Mouse (Mus musculus) MEL (cell line): ENCODE measurements around the gene Rcn1. TPM values are rescaled to one million over a fixed set of nuclear protein-coding genes. Genes with fewer than 3 reads are reported as not detected.

Experiments
- DNase-seq: peaks from one replicate; pipeline ENCODE4 v3.0.0; 2011; ENCODE audit warnings: low read depth, low spot score
- H3K27ac ChIP-seq: 2 replicates; pipeline ENCODE4 v1.5.1; 2012; ENCODE audit warnings: low read depth, mild to moderate bottlenecking, control low read depth, low read length, moderate library complexity; ENCODE audit not compliant: control insufficient read depth
- H3K27me3 ChIP-seq, 2 experiments: fragments of 150-350 bp in 1 of 2; sonication (generic) in 1 of 2; 2 replicates each; pipeline ENCODE4 v1.6.1; 2012; ENCODE audit warnings: low read length in 2 of 2, mild to moderate bottlenecking in 2 of 2, improper control_type of control experiment in 1 of 2, moderate library complexity in 1 of 2; ENCODE audit not compliant: insufficient read depth in 2 of 2, control insufficient read depth in 1 of 2
- H3K36me3 ChIP-seq, 2 experiments: 2 replicates each; pipeline ENCODE4 v1.6.1; 2012 to 2014; ENCODE audit warnings: low read length in 2 of 2, improper control_type of control experiment in 1 of 2, inconsistent platforms in 1 of 2, mild to moderate bottlenecking in 1 of 2; ENCODE audit not compliant: insufficient read depth in 2 of 2, control insufficient read depth in 1 of 2
- H3K4me1 ChIP-seq, 2 experiments: fragments of 150-350 bp in 1 of 2; sonication (generic) in 1 of 2; 2 replicates each; pipeline ENCODE4 v1.6.1; 2012; ENCODE audit warnings: low read length in 2 of 2, improper control_type of control experiment in 1 of 2, mild to moderate bottlenecking in 1 of 2; ENCODE audit not compliant: insufficient read depth in 2 of 2, control insufficient read depth in 1 of 2
- H3K4me3 ChIP-seq, 2 experiments: fragments of 150-350 bp in 1 of 2; sonication (generic) in 1 of 2; 2 replicates each; pipeline ENCODE4 v1.5.1; 2012; ENCODE audit warnings: low read depth in 2 of 2, low read length in 2 of 2, mild to moderate bottlenecking in 2 of 2, moderate library complexity in 2 of 2, control low read depth in 1 of 2, improper control_type of control experiment in 1 of 2; ENCODE audit not compliant: control insufficient read depth in 1 of 2, insufficient read depth in 1 of 2
- H3K79me2 ChIP-seq: 2 replicates; pipeline ENCODE4 v1.6.1; 2012; ENCODE audit warnings: mild to moderate bottlenecking, low read length, moderate library complexity; ENCODE audit not compliant: control insufficient read depth, poor library complexity, insufficient read depth
- H3K9ac ChIP-seq: 2 replicates; pipeline ENCODE4 v1.6.1; 2012; ENCODE audit warnings: low read depth, mild to moderate bottlenecking, control low read depth, low read length, moderate library complexity; ENCODE audit not compliant: control insufficient read depth, poor library complexity, severe bottlenecking
- H3K9me3 ChIP-seq: fragments of 150-350 bp; sonication (generic); replicated peaks from 2 replicates; pipeline ENCODE4 v1.6.1; 2012; ENCODE audit warnings: mild to moderate bottlenecking, low read length, improper control_type of control experiment, moderate library complexity; ENCODE audit not compliant: insufficient read depth
- BHLHE40 ChIP-seq: IDR thresholded peaks from 2 replicates; pipeline ENCODE4 v1.6.1; 2012; ENCODE audit warnings: low read depth, mild to moderate bottlenecking, inconsistent platforms, low read length, improper control_type of control experiment, borderline replicate concordance
- CHD2 ChIP-seq: IDR thresholded peaks from 2 replicates; pipeline ENCODE4 v1.6.1; 2011; ENCODE audit warnings: low read length, improper control_type of control experiment
- CTCF ChIP-seq, 3 experiments: IDR thresholded peaks in 2 of 3; conservative IDR thresholded peaks in 1 of 3; 2 replicates each; pipeline ENCODE4 v1.5.1; 2011 to 2012; ENCODE audit warnings: low read length in 3 of 3, low read depth in 2 of 3, mild to moderate bottlenecking in 2 of 3, improper control_type of control experiment in 1 of 3, inconsistent platforms in 1 of 3, mixed read lengths in 1 of 3, moderate library complexity in 1 of 3; ENCODE audit not compliant: control insufficient read depth in 1 of 3, insufficient read depth in 1 of 3, poor library complexity in 1 of 3, severe bottlenecking in 1 of 3
- E2F4 ChIP-seq: IDR thresholded peaks from 2 replicates; pipeline ENCODE4 v1.6.1; 2011; ENCODE audit warnings: low read depth, low read length, improper control_type of control experiment, borderline replicate concordance
- EP300 ChIP-seq, 2 experiments: IDR thresholded peaks; 2 replicates each; pipeline ENCODE4 v1.6.1; 2011; ENCODE audit warnings: improper control_type of control experiment in 2 of 2, low read length in 2 of 2, low read depth in 1 of 2, mild to moderate bottlenecking in 1 of 2
- ETS1 ChIP-seq: IDR thresholded peaks from 2 replicates; pipeline ENCODE4 v1.6.1; 2012; ENCODE audit warnings: low read depth, mild to moderate bottlenecking, inconsistent platforms, low read length, improper control_type of control experiment, moderate library complexity
- GABPA ChIP-seq: IDR thresholded peaks from 2 replicates; pipeline ENCODE4 v1.6.1; 2012; ENCODE audit warnings: low read depth, mild to moderate bottlenecking, inconsistent platforms, low read length, improper control_type of control experiment, moderate library complexity
- HCFC1 ChIP-seq: IDR thresholded peaks from 2 replicates; pipeline ENCODE4 v1.6.1; 2012; ENCODE audit warnings: low read depth, mild to moderate bottlenecking, inconsistent platforms, low read length, improper control_type of control experiment, moderate library complexity
- JUND ChIP-seq: IDR thresholded peaks from 2 replicates; pipeline ENCODE4 v1.6.1; 2011; ENCODE audit warnings: low read depth, mild to moderate bottlenecking, improper control_type of control experiment, low read length
- MAFK ChIP-seq: IDR thresholded peaks from 2 replicates; pipeline ENCODE4 v1.6.1; 2011; ENCODE audit warnings: low read depth, mild to moderate bottlenecking, low read length, improper control_type of control experiment, borderline replicate concordance
- MAX ChIP-seq: IDR thresholded peaks from 2 replicates; pipeline ENCODE4 v1.6.1; 2011; ENCODE audit warnings: low read length, improper control_type of control experiment
- MAZ ChIP-seq: IDR thresholded peaks from 2 replicates; pipeline ENCODE4 v1.6.1; 2012; ENCODE audit warnings: low read depth, mild to moderate bottlenecking, inconsistent platforms, low read length, improper control_type of control experiment
- MEF2A ChIP-seq: IDR thresholded peaks from 2 replicates; pipeline ENCODE4 v1.6.1; 2014; ENCODE audit warnings: low read depth, mild to moderate bottlenecking, inconsistent platforms, low read length, improper control_type of control experiment; ENCODE audit not compliant: poor library complexity, insufficient replicate concordance, severe bottlenecking; ENCODE audit errors: extremely low read depth
- MXI1 ChIP-seq: IDR thresholded peaks from 2 replicates; pipeline ENCODE4 v1.6.1; 2011; ENCODE audit warnings: mild to moderate bottlenecking, low read depth, low read length, improper control_type of control experiment
- MYC ChIP-seq: IDR thresholded peaks from 2 replicates; pipeline ENCODE4 v1.6.1; 2011; ENCODE audit warnings: low read depth, mild to moderate bottlenecking, low read length, improper control_type of control experiment, moderate library complexity
- NELFE ChIP-seq: IDR thresholded peaks from 2 replicates; pipeline ENCODE4 v1.6.1; 2011; ENCODE audit warnings: low read depth, low read length, improper control_type of control experiment
- NRF1 ChIP-seq: IDR thresholded peaks from 2 replicates; pipeline ENCODE4 v1.6.1; 2014; ENCODE audit warnings: low read depth, mild to moderate bottlenecking, inconsistent platforms, low read length, improper control_type of control experiment, moderate library complexity; ENCODE audit not compliant: poor library complexity, insufficient read depth, severe bottlenecking
- POLR2AphosphoS2 ChIP-seq: IDR thresholded peaks from 2 replicates; pipeline ENCODE4 v1.6.1; 2011; ENCODE audit warnings: low read length, improper control_type of control experiment
- RAD21 ChIP-seq: IDR thresholded peaks from 2 replicates; pipeline ENCODE4 v1.6.1; 2011; ENCODE audit warnings: mild to moderate bottlenecking, low read depth, low read length, improper control_type of control experiment
- RCOR1 ChIP-seq: IDR thresholded peaks from 2 replicates; pipeline ENCODE4 v1.6.1; 2012; ENCODE audit warnings: low read depth, mild to moderate bottlenecking, inconsistent platforms, low read length, improper control_type of control experiment
- SIN3A ChIP-seq: IDR thresholded peaks from 2 replicates; pipeline ENCODE4 v1.6.1; 2012; ENCODE audit warnings: low read length, improper control_type of control experiment, inconsistent platforms
- SMC3 ChIP-seq: IDR thresholded peaks from 2 replicates; pipeline ENCODE4 v1.6.1; 2011; ENCODE audit warnings: low read depth, low read length, improper control_type of control experiment
- TAL1 ChIP-seq: IDR thresholded peaks from 2 replicates; pipeline ENCODE4 v1.6.1; 2012; ENCODE audit warnings: mild to moderate bottlenecking, inconsistent platforms, low read length, moderate library complexity, mixed read lengths
- UBTF ChIP-seq: IDR thresholded peaks from 2 replicates; pipeline ENCODE4 v1.6.1; 2012; ENCODE audit warnings: low read depth, mild to moderate bottlenecking, inconsistent platforms, low read length, improper control_type of control experiment, moderate library complexity, borderline replicate concordance; ENCODE audit not compliant: insufficient read depth
- USF1 ChIP-seq: IDR thresholded peaks from 2 replicates; pipeline ENCODE4 v1.6.1; 2014; ENCODE audit warnings: low read depth, mild to moderate bottlenecking, inconsistent platforms, low read length, improper control_type of control experiment, moderate library complexity
- USF2 ChIP-seq, 2 experiments: IDR thresholded peaks; 2 replicates each; pipeline ENCODE4 v1.6.1; 2011 to 2012; ENCODE audit warnings: improper control_type of control experiment in 2 of 2, low read length in 2 of 2, borderline replicate concordance in 1 of 2, inconsistent platforms in 1 of 2, low read depth in 1 of 2, mild to moderate bottlenecking in 1 of 2; ENCODE audit not compliant: insufficient read depth in 1 of 2
- ZNF384 ChIP-seq: IDR thresholded peaks from 2 replicates; pipeline ENCODE4 v1.6.1; 2012; ENCODE audit warnings: low read depth, mild to moderate bottlenecking, inconsistent platforms, low read length, improper control_type of control experiment
- polyA plus RNA-seq, 2 experiments: library from polyadenylated mRNA; stranded (reverse) in 1 of 2; unstranded in 1 of 2; fragments of >175 nt in 1 of 2; fragments of >200 nt in 1 of 2; gene quantifications; 2 replicates each; pipeline versions ENCODE4 v1.2.1 to v1.2.4; 2012; ENCODE audit warnings: low replicate concordance in 2 of 2, low read depth in 1 of 2; ENCODE audit not compliant: insufficient read length in 2 of 2, insufficient read depth in 1 of 2, missing spikeins in 1 of 2
- total RNA-seq: library from RNA; depleted of rRNA; stranded (reverse); fragments of 300-350 nt; gene quantifications from 2 replicates; pipeline ENCODE4 v1.2.3, GENCODE M21; 2012

Gene Rcn1
- total and polyA plus RNA-seq, 3 experiments, result 45.7 to 51.0 TPM; not detected in 1

DNA sequence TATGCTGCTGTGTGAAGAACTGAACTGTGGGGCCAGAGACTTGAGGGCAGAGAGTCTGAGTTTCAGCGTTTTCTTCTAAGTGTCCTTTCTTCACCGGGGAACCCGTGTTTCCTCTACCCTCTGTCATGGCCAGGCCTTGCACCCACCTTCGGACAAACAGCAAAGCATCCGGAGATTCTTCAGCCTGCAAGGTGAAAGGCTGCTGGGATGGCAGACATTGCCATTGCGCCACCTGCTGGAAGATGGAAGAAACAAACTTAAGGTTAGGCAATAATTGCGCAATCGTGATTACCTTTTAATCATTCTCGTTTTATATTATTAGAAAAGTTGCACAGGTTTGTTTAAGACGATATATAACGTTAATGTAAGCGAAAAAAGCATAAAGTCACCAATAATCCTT lies 28.9 kb upstream of the Rcn1 start (continued):
- no peak for TF ChIP-seq EP300 (IDR thresholded peaks at IDR 0.05; ENCODE audit: low read depth in 1 of 2, low read length in 2 of 2)
- no peak for TF ChIP-seq USF1
- TF ChIP-seq MAFK, result no peak
- TF ChIP-seq ETS1, result no peak
- peak; percentile 60; the same call in 1 of the 2 replicates for TF ChIP-seq JUND
- no peak for TF ChIP-seq ZNF384
- TF ChIP-seq MAZ, result no peak
- 0 out of 2 replicates have a peak, but pooled peaks have one; percentile 22 for TF ChIP-seq MAX
- 0 out of 2 replicates have a peak, but pooled peaks have one; percentile 34 for TF ChIP-seq MYC
- TF ChIP-seq GABPA, result no peak
- TF ChIP-seq SMC3, result peak; percentile 100
- TF ChIP-seq CTCF (IDR thresholded peaks at IDR 0.05 in 2 of 3, conservative IDR thresholded peaks at IDR 0.05 in 1 of 3; ENCODE audit: control insufficient read depth in 1 of 3, insufficient read depth in 1 of 3, low read depth in 2 of 3, low read length in 3 of 3, poor library complexity in 1 of 3, severe bottlenecking in 1 of 3), result peak; percentile 71 to 97 (median 83)
- 0 out of 2 replicates have a peak, but pooled peaks have one; percentile 25 for TF ChIP-seq SIN3A
- no peak for TF ChIP-seq E2F4
- no peak for TF ChIP-seq RCOR1
- no peak for TF ChIP-seq CHD2
- TF ChIP-seq HCFC1, result 0 out of 2 replicates have a peak, but pooled peaks have one; percentile 19

DNA sequence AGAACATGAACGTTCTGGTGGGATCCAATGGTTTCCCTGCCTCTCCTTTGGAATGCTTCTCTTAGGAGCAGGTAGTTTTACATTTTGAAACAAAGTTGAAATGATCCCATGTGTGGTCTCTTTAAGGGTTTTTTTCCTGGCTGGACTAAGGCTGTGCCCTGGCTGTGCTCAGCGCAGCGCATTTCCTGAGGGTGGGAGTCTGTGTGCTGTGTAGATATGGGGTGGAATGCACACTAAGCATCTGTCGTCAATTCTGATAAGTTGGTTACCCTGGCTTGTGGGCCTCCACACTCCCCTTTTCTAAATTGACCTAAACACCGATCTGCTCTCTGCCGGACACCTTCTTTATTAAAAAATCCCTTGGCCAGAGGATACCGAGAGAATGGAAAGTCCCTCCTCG lies 28.3 kb upstream of the Rcn1 start:
- Histone ChIP-seq H3K4me3 (no peak overlapping the region), H3K36me3 (no peaks in the 10 kb centered on the region; a peak in 1 of 4 replicates), H3K27me3 (peaks cover 0 to 1% of the 10 kb centered on the region in 2 experiments; a peak in 1 of 4 replicates), H3K27ac (no peak overlapping the region)
- no peak for TF ChIP-seq BHLHE40
- no peak for TF ChIP-seq USF2 (IDR thresholded peaks at IDR 0.05; ENCODE audit: borderline replicate concordance in 1 of 2, insufficient read depth in 1 of 2, low read depth in 1 of 2, low read length in 2 of 2)
- no peak for TF ChIP-seq UBTF
- TF ChIP-seq E2F4, result no peak
- no peak for TF ChIP-seq ETS1
- no peak for TF ChIP-seq SMC3
- no peak for TF ChIP-seq TAL1
- no peak for TF ChIP-seq NRF1
- no peak for TF ChIP-seq RCOR1
- TF ChIP-seq RAD21, result no peak
- no peak for TF ChIP-seq MEF2A
- no peak for TF ChIP-seq POLR2AphosphoS2
- no peak for TF ChIP-seq MXI1
- TF ChIP-seq CHD2, result no peak
- no peak for TF ChIP-seq CTCF (IDR thresholded peaks at IDR 0.05 in 2 of 3, conservative IDR thresholded peaks at IDR 0.05 in 1 of 3; ENCODE audit: control insufficient read depth in 1 of 3, insufficient read depth in 1 of 3, low read depth in 2 of 3, low read length in 3 of 3, poor library complexity in 1 of 3, severe bottlenecking in 1 of 3)
- TF ChIP-seq HCFC1, result no peak
- no peak for TF ChIP-seq SIN3A
- no peak for TF ChIP-seq NELFE
- TF ChIP-seq, all 39 proteins: peak for 0
- Histone ChIP-seq H3K9ac (no peak overlapping the region), H3K9me3 (no peaks in the 10 kb centered on the region), H3K79me2 (no peaks in the 10 kb centered on the region), H3K4me1 (peaks cover 0 to 3% of the 10 kb centered on the region in 2 experiments; a peak in 1 of 4 replicates)
- no peak for DNase-seq
